Mouse (Mus musculus) midbrain, embryonic 15.5 days (tissue): ENCODE results near the gene Tspan11. TPM values are rescaled to one million over a fixed set of nuclear protein-coding genes. Genes with fewer than 3 reads are reported as not detected.

Experiments used
- ATAC-seq: fragments of 200-750 bp; cut with Nextera tagmentation; replicated peaks from 2 replicates; pipeline ENCODE4 v1.8.0; 2017; ENCODE audit warnings: moderate TSS enrichment
- H3K27ac ChIP-seq: fragments of 300-500 bp; sonication (generic); 2 replicates; pipeline ENCODE4 v1.5.1; 2015; ENCODE audit warnings: mild to moderate bottlenecking, inconsistent platforms
- H3K27me3 ChIP-seq: fragments of 300-500 bp; sonication (generic); replicated peaks from 2 replicates; pipeline ENCODE4 v1.6.1; 2015; ENCODE audit warnings: inconsistent platforms
- H3K36me3 ChIP-seq: fragments of 300-500 bp; sonication (generic); replicated peaks from 2 replicates; pipeline ENCODE4 v1.6.1; 2015; ENCODE audit warnings: inconsistent platforms
- H3K4me1 ChIP-seq: fragments of 300-500 bp; sonication (generic); 2 replicates; pipeline ENCODE4 v1.6.1; 2015; ENCODE audit warnings: inconsistent platforms
- H3K4me2 ChIP-seq: fragments of 300-500 bp; sonication (generic); 2 replicates; pipeline ENCODE4 v1.6.1; 2015; ENCODE audit warnings: inconsistent platforms, mild to moderate bottlenecking, moderate library complexity
- H3K4me3 ChIP-seq: fragments of 300-500 bp; sonication (generic); 2 replicates; pipeline ENCODE4 v1.5.1; 2015; ENCODE audit warnings: mild to moderate bottlenecking, inconsistent platforms
- H3K9ac ChIP-seq: fragments of 300-500 bp; sonication (generic); 2 replicates; pipeline ENCODE4 v1.6.1; 2015; ENCODE audit warnings: mild to moderate bottlenecking, inconsistent platforms
- H3K9me3 ChIP-seq: fragments of 300-500 bp; sonication (generic); 2 replicates; pipeline ENCODE4 v1.6.1; 2016; ENCODE audit warnings: inconsistent platforms
- WGBS: fragments of 180-500 bp; shearing (Covaris S2); methylation state at CpG from one replicate; pipeline ENCODE4 v1.1.7; 2015; ENCODE audit warnings: mixed read lengths; 5-methylcytosine and 5-hydroxymethylcytosine counted together
- polyA plus RNA-seq: library from polyadenylated mRNA; unstranded; fragments of >200 nt; fragmentation: Nextera tagmentation; extraction: Ambion mirVana; gene quantifications from 2 replicates; pipeline ENCODE4 v1.2.1, GENCODE M21; 2015

Gene Tspan11
- polyA plus RNA-seq, 1 experiment from 2014 or later: 4.8 TPM

DNA sequence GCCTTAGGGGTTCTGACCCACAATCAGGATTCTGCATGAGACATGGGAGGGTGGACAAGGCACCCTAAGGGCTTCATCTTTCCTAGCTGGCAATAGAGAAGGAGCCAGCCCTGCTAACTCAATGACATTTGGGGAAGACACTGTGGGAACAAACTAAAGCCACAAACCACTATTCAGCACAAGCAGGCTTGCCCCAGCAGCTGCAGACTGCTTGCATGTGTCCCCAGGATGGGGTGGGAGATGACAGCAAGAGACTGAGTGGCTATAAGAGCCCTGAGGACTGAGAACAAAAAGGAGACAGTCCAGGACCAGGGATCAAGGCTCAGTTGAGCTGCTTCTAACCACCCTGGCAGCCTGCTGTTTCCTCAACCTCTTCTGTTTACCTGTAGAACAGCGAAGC is 114.2 kb downstream of the Tspan11 start:
- WGBS: 33% methylated on average over 1 of the region's 1 CpGs

DNA sequence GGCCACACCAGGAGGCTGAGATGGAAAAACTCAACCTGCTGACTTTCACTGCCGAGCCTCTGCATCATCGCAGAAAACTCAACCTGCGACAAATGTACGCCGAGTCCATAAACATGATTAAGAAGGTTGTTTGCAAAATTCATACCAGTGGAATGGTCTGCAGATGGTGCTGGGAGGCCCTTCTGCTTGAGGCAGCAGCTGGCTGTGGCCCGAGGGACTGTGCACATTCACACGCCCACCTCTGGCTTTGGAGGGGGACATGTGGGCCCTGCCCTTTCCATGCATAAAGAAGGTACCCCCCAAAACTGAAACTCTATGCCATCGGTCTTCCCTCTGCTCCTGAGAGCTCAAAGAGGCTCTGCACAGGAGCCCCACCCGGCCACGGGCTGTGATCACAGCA is 114.7 kb downstream of the Tspan11 start:
- H3K27me3 ChIP-seq: no peaks in the 10 kb centered on the region
- peaks cover 10% of the 10 kb centered on the region; the same call in 1 of the 2 replicates for H3K4me1 ChIP-seq
- 68% methylated on average over 10 of the region's 10 CpGs for WGBS
- no peak overlapping the region for H3K9ac ChIP-seq
- H3K4me3 ChIP-seq: no peak overlapping the region
- no peaks in the 10 kb centered on the region for H3K36me3 ChIP-seq
- no peak; the same call in 1 of the 2 replicates for ATAC-seq
- no peaks in the 10 kb centered on the region for H3K9me3 ChIP-seq
- no peak overlapping the region for H3K27ac ChIP-seq
- H3K4me2 ChIP-seq: no peak overlapping the region

More for the DNA sequence above, 114.2 kb downstream of the Tspan11 start:
- ATAC-seq: no peak
- Histone ChIP-seq H3K4me2 (no peak overlapping the region), H3K4me1 (peaks cover 10% of the 10 kb centered on the region; the same call in 1 of the 2 replicates), H3K9ac (no peak overlapping the region), H3K4me3 (no peak overlapping the region), H3K36me3 (no peaks in the 10 kb centered on the region), H3K9me3 (no peaks in the 10 kb centered on the region), H3K27me3 (no peaks in the 10 kb centered on the region), H3K27ac (no peak overlapping the region)

DNA sequence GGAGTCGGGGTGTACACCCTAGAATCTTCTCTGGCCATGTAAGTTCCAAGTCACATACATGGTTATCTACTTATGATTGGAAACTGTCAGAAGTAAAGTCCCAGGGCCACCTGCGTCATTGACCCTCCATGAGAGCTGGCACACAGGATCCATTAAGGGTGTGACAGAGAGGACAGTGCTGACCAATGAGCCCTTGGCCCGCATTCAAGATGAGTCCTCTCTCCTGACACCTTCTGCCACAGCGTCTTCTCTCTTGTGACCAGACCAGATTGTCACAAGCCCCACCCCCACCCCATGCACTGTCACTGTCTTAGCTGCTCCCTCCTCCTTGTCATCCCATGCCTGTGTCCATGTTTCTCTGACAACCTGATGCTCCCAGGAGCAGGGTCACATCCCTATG is 115.3 kb downstream of the Tspan11 start:
- no peaks in the 10 kb centered on the region for H3K36me3 ChIP-seq
- H3K9ac ChIP-seq: no peak overlapping the region
- no peak overlapping the region for H3K4me2 ChIP-seq
- H3K4me3 ChIP-seq: no peak overlapping the region
- H3K4me1 ChIP-seq: peaks cover 10% of the 10 kb centered on the region; the same call in 1 of the 2 replicates
- 86% methylated on average over 4 of the region's 4 CpGs for WGBS
- H3K27me3 ChIP-seq: no peaks in the 10 kb centered on the region
- no peaks in the 10 kb centered on the region for H3K9me3 ChIP-seq
- H3K27ac ChIP-seq: no peak overlapping the region
- no peak for ATAC-seq

DNA sequence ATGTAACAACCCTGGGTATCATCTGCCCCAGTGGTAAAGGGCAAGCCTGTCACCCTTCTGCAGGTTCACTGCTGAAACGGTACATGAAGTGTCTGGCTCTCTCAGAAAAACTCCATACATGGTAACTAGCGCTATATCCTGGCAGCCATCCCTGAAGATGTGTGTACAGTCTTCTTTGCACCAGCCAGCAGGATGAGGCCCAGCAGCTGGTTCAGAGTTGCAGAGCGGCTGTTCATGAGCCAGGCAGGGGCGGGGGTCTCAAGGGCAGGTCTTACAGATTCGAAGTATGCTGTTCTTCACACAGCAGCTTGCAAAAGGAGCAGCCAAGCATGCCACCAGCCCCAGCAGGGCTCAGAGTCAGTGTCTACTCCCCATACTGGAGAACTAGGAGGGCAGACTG is 116.2 kb downstream of the Tspan11 start:
- Histone ChIP-seq H3K27ac (no peak overlapping the region), H3K4me2 (no peak overlapping the region), H3K9ac (no peak overlapping the region), H3K9me3 (no peaks in the 10 kb centered on the region), H3K4me3 (no peak overlapping the region), H3K36me3 (no peaks in the 10 kb centered on the region), H3K4me1 (peaks cover 14% of the 10 kb centered on the region; the same call in 1 of the 2 replicates), H3K27me3 (no peaks in the 10 kb centered on the region)
- ATAC-seq: no peak
- WGBS: 51% methylated on average over 5 of the region's 5 CpGs

Other genes starting within 250 kb of the Tspan11 start
- gene Prmt8, start 118.1 kb upstream of the Tspan11 start, polyA plus RNA-seq: 28.3 and 30.7 TPM in 2 replicates